Comparison of ENCODE assay signal across 30 mouse cellular contexts in genomic region chr8:87434592-87434991, GRCm38 (mm10). TPM values are rescaled to one million over a fixed set of nuclear protein-coding genes. Genes with fewer than 3 reads are reported as not detected.
DNase-seq lines count a peak whose midpoint lies in the region; ATAC-seq lines count a peak whose summit lies in the region.
"Had no signal": no experiment of that assay in that cellular context is flagged by ENCODE, and none has a peak within 500 bp of the region (broad histone marks: within the 10 kb centered on the region; RNA-seq: fewer than 3 reads in every experiment).

No protein-coding gene starts in this region.

- H3K9me3 ChIP-seq in forebrain, embryonic 14.5 days (replicated peaks; ENCODE audit: control insufficient read depth, low read length): no peaks in the 10 kb centered on the region
- H3K9me3 ChIP-seq in forebrain, embryonic 13.5 days (replicated peaks): no peaks in the 10 kb centered on the region
- no peaks in the 10 kb centered on the region for H3K9me3 ChIP-seq in neural tube, embryonic 13.5 days
- no peaks in the 10 kb centered on the region for H3K9me3 ChIP-seq in neural tube, embryonic 14.5 days (ENCODE audit: control insufficient read depth, low read length)
- H3K9me3 ChIP-seq: embryonic facial prominence, embryonic 13.5 days; embryonic facial prominence, embryonic 15.5 days; forebrain, embryonic 10.5 days; forebrain, embryonic 12.5 days had no signal

- H3K9ac ChIP-seq in forebrain, embryonic 14.5 days (ENCODE audit: low read length): no peak overlapping the region
- H3K9ac ChIP-seq in forebrain, embryonic 13.5 days: no peak overlapping the region
- H3K9ac ChIP-seq in neural tube, embryonic 13.5 days: no peak overlapping the region
- H3K9ac ChIP-seq in neural tube, embryonic 14.5 days (replicated peaks; ENCODE audit: low read depth, low read length): no peak overlapping the region
- H3K9ac ChIP-seq: embryonic facial prominence, embryonic 13.5 days; embryonic facial prominence, embryonic 15.5 days; forebrain, embryonic 12.5 days had no signal

- no peaks in the 10 kb centered on the region for H3K36me3 ChIP-seq in forebrain, embryonic 14.5 days (ENCODE audit: control insufficient read depth, insufficient read depth, low read length)
- H3K36me3 ChIP-seq in forebrain, embryonic 13.5 days (ENCODE audit: poor library complexity, severe bottlenecking): no peaks in the 10 kb centered on the region
- no peaks in the 10 kb centered on the region for H3K36me3 ChIP-seq in neural tube, embryonic 13.5 days
- no peaks in the 10 kb centered on the region for H3K36me3 ChIP-seq in neural tube, embryonic 14.5 days (ENCODE audit: control insufficient read depth, insufficient read depth, low read length)
- H3K36me3 ChIP-seq: embryonic facial prominence, embryonic 13.5 days; embryonic facial prominence, embryonic 15.5 days; forebrain, embryonic 10.5 days; forebrain, embryonic 12.5 days; G1E had no signal

- no peak overlapping the region for H3K4me3 ChIP-seq in forebrain, embryonic 14.5 days (ENCODE audit: low read depth, low read length)
- no peak overlapping the region for H3K4me3 ChIP-seq in forebrain, embryonic 13.5 days
- H3K4me3 ChIP-seq in neural tube, embryonic 13.5 days: no peak overlapping the region
- H3K4me3 ChIP-seq in neural tube, embryonic 14.5 days (ENCODE audit: low read depth, low read length): no peak overlapping the region
- H3K4me3 ChIP-seq: embryonic facial prominence, embryonic 13.5 days; embryonic facial prominence, embryonic 15.5 days; erythroblast, embryonic 14.5 days; forebrain, embryonic 10.5 days; forebrain, embryonic 12.5 days had no signal

- no peak overlapping the region for H3K27ac ChIP-seq in forebrain, embryonic 14.5 days (ENCODE audit: low read depth, low read length)
- H3K27ac ChIP-seq in forebrain, embryonic 13.5 days: no peak overlapping the region
- 0 out of 2 replicates have a peak overlapping the region, but pooled peaks have one; percentile 25 for H3K27ac ChIP-seq in neural tube, embryonic 13.5 days (replicated peaks)
- no peak overlapping the region for H3K27ac ChIP-seq in neural tube, embryonic 14.5 days (ENCODE audit: low read depth, low read length)
- H3K27ac ChIP-seq: embryonic facial prominence, embryonic 13.5 days; embryonic facial prominence, embryonic 15.5 days; forebrain, embryonic 10.5 days; forebrain, embryonic 12.5 days had no signal

- no peak for DNase-seq in forebrain, embryonic 14.5 days (ENCODE audit: low spot score)
- no peak for DNase-seq in neural tube, embryonic 10.5 days (ENCODE audit: extremely low spot score, low spot score)
- DNase-seq in left cerebral cortex, adult 9 months (ENCODE audit: low spot score in 2 of 2): no peak
- DNase-seq: adrenal gland, adult 8-10 months; adrenal gland, postnatal 14 days; adrenal gland, postnatal 36 days; B cell, adult 2 months; cerebellum, adult 11 months; cerebellum, adult 18-20 months; cerebellum, adult 8-10 months; cerebellum, adult 9-11 months; cerebellum, postnatal 14 days; cerebellum, postnatal 36 days; embryo, embryonic 11 days had no signal

- no peaks in the 10 kb centered on the region for H3K27me3 ChIP-seq in forebrain, embryonic 14.5 days (replicated peaks; ENCODE audit: control insufficient read depth, insufficient read depth, low read length)
- H3K27me3 ChIP-seq in forebrain, embryonic 13.5 days: no peaks in the 10 kb centered on the region
- H3K27me3 ChIP-seq in neural tube, embryonic 13.5 days: 0 out of 2 replicates have a peak, but pooled peaks cover 8% of the 10 kb centered on the region
- H3K27me3 ChIP-seq in neural tube, embryonic 14.5 days (ENCODE audit: control insufficient read depth, insufficient read depth, low read length): no peaks in the 10 kb centered on the region
- H3K27me3 ChIP-seq: embryonic facial prominence, embryonic 15.5 days; forebrain, embryonic 12.5 days had no signal

- ATAC-seq in forebrain, embryonic 14.5 days: 0 out of 2 replicates have a peak, but pooled peaks have one; percentile 34
- ATAC-seq in forebrain, embryonic 13.5 days: no peak
- peak; percentile 83; the same call in 1 of the 2 replicates for ATAC-seq in neural tube, embryonic 13.5 days (ENCODE audit: low read depth)
- peak; percentile 88 for ATAC-seq in neural tube, embryonic 14.5 days (ENCODE audit: low read depth)
- no peak for ATAC-seq in megakaryocyte progenitor cell, adult 5-6 weeks (replicated peaks; ENCODE audit: poor library complexity)
- ATAC-seq: activated CD4-positive, CD25-positive, alpha-beta regulatory T cell, adult 4 months; CD4-positive, CD25-positive, alpha-beta regulatory T cell, adult 4 months; forebrain, embryonic 16.5 days; Patski had no signal

- H3K4me2 ChIP-seq in forebrain, embryonic 14.5 days (ENCODE audit: low read length): no peak overlapping the region
- H3K4me2 ChIP-seq in forebrain, embryonic 13.5 days: no peak overlapping the region
- no peak overlapping the region for H3K4me2 ChIP-seq in neural tube, embryonic 13.5 days
- H3K4me2 ChIP-seq in neural tube, embryonic 14.5 days (ENCODE audit: low read depth, low read length): no peak overlapping the region
- H3K4me2 ChIP-seq: embryonic facial prominence, embryonic 13.5 days; embryonic facial prominence, embryonic 15.5 days; forebrain, embryonic 12.5 days had no signal

- 65% methylated on average over 3 of the region's 3 CpGs for WGBS in forebrain, embryonic 14.5 days
- 65% methylated on average over 3 of the region's 3 CpGs for WGBS in forebrain, embryonic 13.5 days
- WGBS in neural tube, embryonic 13.5 days: 54% methylated on average over 3 of the region's 3 CpGs
- WGBS in neural tube, embryonic 14.5 days: 35% methylated on average over 3 of the region's 3 CpGs

- no peaks in the 10 kb centered on the region; the same call in 1 of the 2 replicates for H3K4me1 ChIP-seq in forebrain, embryonic 14.5 days (ENCODE audit: control insufficient read depth, insufficient read depth, low read length)
- H3K4me1 ChIP-seq in forebrain, embryonic 13.5 days: peaks cover 10% of the 10 kb centered on the region
- peaks cover 13% of the 10 kb centered on the region for H3K4me1 ChIP-seq in neural tube, embryonic 13.5 days (replicated peaks)
- H3K4me1 ChIP-seq in neural tube, embryonic 14.5 days (ENCODE audit: control insufficient read depth, insufficient read depth, low read length): peaks cover 7% of the 10 kb centered on the region; the same call in 1 of the 2 replicates
- H3K4me1 ChIP-seq: embryonic facial prominence, embryonic 13.5 days; embryonic facial prominence, embryonic 15.5 days; forebrain, embryonic 10.5 days had no signal

RNA-seq across cellular contexts. Expression of gene Cbln1, which starts 37.8 kb away (rescaled TPM):
- 9.4 and 11.0 TPM in 2 replicates for polyA plus RNA-seq in forebrain, embryonic 14.5 days (2014; fragmentation: Nextera tagmentation; extraction: Ambion mirVana)
- 7.0 and 7.9 TPM in 2 replicates for polyA plus RNA-seq in forebrain, embryonic 13.5 days (2015; fragmentation: Nextera tagmentation; extraction: Ambion mirVana)
- 25.7 and 28.1 TPM in 2 replicates for polyA plus RNA-seq in neural tube, embryonic 13.5 days (2015; fragmentation: Nextera tagmentation; extraction: Ambion mirVana)
- polyA plus RNA-seq in neural tube, embryonic 14.5 days (2014; fragmentation: Nextera tagmentation; extraction: Ambion mirVana): 32.8 and 36.6 TPM in 2 replicates
- total RNA-seq in megakaryocyte progenitor cell, adult 5-6 weeks (2015): not detected in 2 replicates
- total RNA-seq in megakaryocyte progenitor cell, adult 5-6 weeks (2017): not detected in 2 replicates
- total RNA-seq: CH12.LX; common myeloid progenitor, adult 5-6 weeks; G1E had no signal
- polyA plus RNA-seq: CD4-positive, CD25-positive, alpha-beta regulatory T cell, adult 4 months; erythroblast, embryonic 14.5 days; G1E had no signal

Comparison
In these comparisons a context has a peak if more than half of its experiments do, and no peak if none do; other contexts are left out.
1. ATAC-seq: peak in forebrain, embryonic 14.5 days (single experiment), neural tube, embryonic 13.5 days (single experiment) and neural tube, embryonic 14.5 days (single experiment); none in forebrain, embryonic 13.5 days (single experiment) and megakaryocyte progenitor cell, adult 5-6 weeks (single experiment).